Mouse (Mus musculus) limb, embryonic 12.5 days (tissue): ENCODE results near the gene Hipk1. TPM values are rescaled to one million over a fixed set of nuclear protein-coding genes. Genes with fewer than 3 reads are reported as not detected.
A peak's percentile ranks its signal among the peaks of the same experiment; 100 is the strongest.

ENCODE experiments used
- ATAC-seq: fragments of 200-750 bp; cut with Nextera tagmentation; 2 replicates; pipeline ENCODE4 v1.8.0; 2017; ENCODE audit warnings: low read depth, moderate TSS enrichment; ENCODE audit not compliant: insufficient number of reproducible peaks, insufficient read depth, low FRiP score, low TSS enrichment
- H3K27ac ChIP-seq: fragments of 300-500 bp; sonication (generic); 2 replicates; pipeline ENCODE4 v1.5.1; 2016; ENCODE audit warnings: mild to moderate bottlenecking, moderate library complexity
- H3K27me3 ChIP-seq: fragments of 300-500 bp; sonication (generic); 2 replicates; pipeline ENCODE4 v1.6.1; 2016; ENCODE audit warnings: mild to moderate bottlenecking, moderate library complexity
- H3K36me3 ChIP-seq: fragments of 300-500 bp; sonication (generic); 2 replicates; pipeline ENCODE4 v1.6.1; 2016; ENCODE audit warnings: mild to moderate bottlenecking, moderate library complexity
- H3K4me1 ChIP-seq: fragments of 300-500 bp; sonication (generic); replicated peaks from 2 replicates; pipeline ENCODE4 v1.6.1; 2016
- H3K4me2 ChIP-seq: fragments of 300-500 bp; sonication (generic); 2 replicates; pipeline ENCODE4 v1.6.1; 2016; ENCODE audit warnings: mild to moderate bottlenecking, moderate library complexity
- H3K4me3 ChIP-seq: fragments of 300-500 bp; sonication (generic); replicated peaks from 2 replicates; pipeline ENCODE4 v1.5.1; 2016; ENCODE audit warnings: mild to moderate bottlenecking
- H3K9ac ChIP-seq: fragments of 300-500 bp; sonication (generic); replicated peaks from 2 replicates; pipeline ENCODE4 v1.6.1; 2016; ENCODE audit warnings: mild to moderate bottlenecking, moderate library complexity
- H3K9me3 ChIP-seq: fragments of 300-500 bp; sonication (generic); 2 replicates; pipeline ENCODE4 v1.6.1; 2016; ENCODE audit warnings: mild to moderate bottlenecking, moderate library complexity
- WGBS: fragments of 180-500 bp; shearing (Covaris S2); methylation state at CpG from one replicate; pipeline ENCODE4 v1.1.7; 2016; 5-methylcytosine and 5-hydroxymethylcytosine counted together
- polyA plus RNA-seq: library from polyadenylated mRNA; unstranded; fragments of >200 nt; fragmentation: Nextera tagmentation; extraction: Ambion mirVana; gene quantifications from 2 replicates; pipeline ENCODE4 v1.2.1, GENCODE M21; 2016

The Hipk1 gene
- polyA plus RNA-seq, 1 experiment from 2014 or later, result 12.6 TPM

GRCm38 (mm10) chr3:103829036-103829435, 37.7 kb upstream of the Hipk1 start:
- no peak for ATAC-seq
- no peak overlapping the region for H3K4me3 ChIP-seq
- no peaks in the 10 kb centered on the region for H3K36me3 ChIP-seq
- H3K9me3 ChIP-seq, result no peaks in the 10 kb centered on the region
- no peak overlapping the region for H3K27ac ChIP-seq
- H3K4me1 ChIP-seq, result no peaks in the 10 kb centered on the region
- no peaks in the 10 kb centered on the region for H3K27me3 ChIP-seq
- no peak overlapping the region for H3K4me2 ChIP-seq
- no peak overlapping the region for H3K9ac ChIP-seq
- WGBS, result 86% methylated on average over 3 of the region's 3 CpGs

DNA sequence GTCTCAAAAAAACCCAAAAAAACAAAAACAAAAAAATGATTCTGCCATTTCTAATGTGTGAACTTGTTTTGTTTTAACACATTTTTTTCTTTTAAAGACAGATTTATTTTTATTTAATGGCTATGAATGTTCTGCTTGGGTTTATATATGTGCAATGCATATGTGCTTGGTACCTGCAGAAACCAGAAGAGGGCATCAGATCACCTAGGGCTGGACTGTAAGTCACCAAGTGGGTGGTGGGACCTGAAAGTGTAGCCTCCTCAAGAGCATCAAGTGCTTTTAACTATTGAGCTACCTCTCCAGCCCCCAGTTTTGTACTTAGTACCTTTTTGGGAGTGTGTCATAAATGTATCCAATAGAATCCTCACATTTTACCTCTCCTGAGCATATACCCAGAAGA, 36.2 kb upstream of the Hipk1 start:
- H3K9ac ChIP-seq, result no peak overlapping the region
- H3K27me3 ChIP-seq, result no peaks in the 10 kb centered on the region
- no peak for ATAC-seq
- H3K9me3 ChIP-seq, result no peaks in the 10 kb centered on the region
- peaks cover 11% of the 10 kb centered on the region for H3K36me3 ChIP-seq
- H3K27ac ChIP-seq, result no peak overlapping the region
- no peak overlapping the region for H3K4me2 ChIP-seq
- no peaks in the 10 kb centered on the region for H3K4me1 ChIP-seq
- no peak overlapping the region for H3K4me3 ChIP-seq

DNA sequence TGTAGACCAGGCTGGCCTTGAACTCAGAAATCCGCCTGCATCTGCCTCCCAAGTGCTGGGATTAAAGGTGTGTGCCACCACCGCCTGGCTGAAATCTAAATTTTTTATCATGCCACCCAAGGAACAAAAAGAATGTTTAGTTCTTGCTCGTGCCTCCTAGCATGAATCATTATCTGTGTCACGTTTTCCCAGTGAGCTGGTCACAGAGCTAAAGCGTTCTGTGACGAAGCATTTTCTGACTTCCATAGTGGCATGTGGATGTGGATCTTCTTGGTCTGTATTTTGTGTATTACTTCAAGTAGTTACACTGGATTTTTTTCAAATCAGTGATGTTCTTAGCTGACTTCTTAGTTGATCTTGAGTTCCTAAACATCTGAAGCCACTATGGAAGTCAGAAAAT, 19.6 kb upstream of the Hipk1 start:
- H3K36me3 ChIP-seq, result peaks cover 47% of the 10 kb centered on the region
- no peak overlapping the region for H3K9ac ChIP-seq
- ATAC-seq, result no peak
- no peaks in the 10 kb centered on the region for H3K27me3 ChIP-seq
- no peaks in the 10 kb centered on the region for H3K9me3 ChIP-seq
- no peak overlapping the region for H3K4me3 ChIP-seq
- peaks cover 15% of the 10 kb centered on the region for H3K4me1 ChIP-seq
- no peak overlapping the region for H3K27ac ChIP-seq
- 91% methylated on average over 6 of the region's 6 CpGs for WGBS
- no peak overlapping the region for H3K4me2 ChIP-seq

GRCm38 (mm10) chr3:103809799-103810150, 18.4 kb upstream of the Hipk1 start:
- no peaks in the 10 kb centered on the region for H3K27me3 ChIP-seq
- no peaks in the 10 kb centered on the region for H3K9me3 ChIP-seq
- ATAC-seq, result peak; percentile 60
- peak overlapping the region; percentile 88 for H3K9ac ChIP-seq
- H3K4me3 ChIP-seq, result peak overlapping the region; percentile 80
- peak overlapping the region; percentile 78 for H3K4me2 ChIP-seq
- H3K4me1 ChIP-seq, result peaks cover 15% of the 10 kb centered on the region
- peaks cover 43% of the 10 kb centered on the region for H3K36me3 ChIP-seq
- 2% methylated on average over 14 of the region's 14 CpGs for WGBS
- peak overlapping the region; percentile 87 for H3K27ac ChIP-seq

DNA sequence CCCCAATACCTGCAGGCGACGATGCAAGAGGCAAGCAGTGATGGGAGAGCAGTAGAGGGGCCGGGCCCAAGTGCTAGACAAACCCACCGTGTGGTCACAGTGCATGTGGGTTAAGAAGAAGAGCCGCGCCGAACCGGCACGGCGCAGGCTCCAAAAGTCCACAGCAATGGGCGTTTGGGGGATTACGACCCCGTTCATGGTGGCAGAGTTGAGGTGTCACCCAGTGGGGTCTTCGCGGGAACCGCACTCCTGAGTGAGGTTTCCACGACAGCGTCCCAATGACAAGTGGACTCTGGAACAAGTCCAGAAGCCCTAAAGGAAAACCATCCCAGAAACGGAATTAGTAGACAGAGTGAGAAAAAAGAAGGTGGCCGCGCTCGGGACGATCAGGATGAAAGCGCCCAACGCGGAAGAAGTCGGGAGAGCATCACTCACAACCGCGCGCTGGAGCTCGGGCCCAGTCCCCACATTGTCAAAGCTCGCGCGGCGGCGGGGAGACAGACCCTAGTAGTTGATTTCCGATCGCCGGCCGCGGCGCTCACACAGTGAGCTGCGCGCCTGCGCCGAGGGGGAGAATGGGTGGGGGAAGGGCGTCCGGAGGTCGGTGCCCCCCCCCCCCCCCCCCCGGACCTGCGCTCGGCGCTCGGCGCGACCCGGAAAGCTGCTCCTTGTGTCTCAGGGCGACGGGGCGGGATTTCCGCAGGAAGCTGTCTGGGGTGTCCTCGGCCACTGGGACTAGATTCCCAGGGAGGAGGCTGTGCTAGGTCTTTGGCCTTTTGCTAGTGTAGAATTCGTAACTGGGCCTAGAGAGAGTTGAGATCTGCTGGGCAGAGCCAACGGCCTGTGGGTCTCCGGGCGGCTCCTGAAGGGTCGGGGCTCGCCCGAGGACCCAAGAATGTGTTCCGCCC, 17.8 kb upstream of the Hipk1 start, which contains the start of the genes Dclre1b, Ap4b1 and Gm43064:
Gene Dclre1b (minus strand): TSS at position 554 of the 908 bp plus-strand sequence.
Gene Ap4b1 (plus strand): TSS at position 630 of the 908 bp plus-strand sequence.
Gene Gm43064 (plus strand): TSS at position 683 of the 908 bp plus-strand sequence.
- peak within 1 kb of the TSS; percentile 80 for H3K4me3 ChIP-seq
- H3K27me3 ChIP-seq, result no peaks in the 10 kb centered on the region
- H3K9me3 ChIP-seq, result no peaks in the 10 kb centered on the region
- peak within 1 kb of the TSS; percentile 88 for H3K9ac ChIP-seq
- H3K27ac ChIP-seq, result peak within 1 kb of the TSS; percentile 87
- peak within 1 kb of the TSS; percentile 78 for H3K4me2 ChIP-seq
- H3K36me3 ChIP-seq, result peaks cover 43% of the 10 kb centered on the region
- ATAC-seq, result peak; percentile 96
- H3K4me1 ChIP-seq, result peaks cover 15% of the 10 kb centered on the region
- WGBS, result under 1% methylated on average over 63 of the region's 70 CpGs

DNA sequence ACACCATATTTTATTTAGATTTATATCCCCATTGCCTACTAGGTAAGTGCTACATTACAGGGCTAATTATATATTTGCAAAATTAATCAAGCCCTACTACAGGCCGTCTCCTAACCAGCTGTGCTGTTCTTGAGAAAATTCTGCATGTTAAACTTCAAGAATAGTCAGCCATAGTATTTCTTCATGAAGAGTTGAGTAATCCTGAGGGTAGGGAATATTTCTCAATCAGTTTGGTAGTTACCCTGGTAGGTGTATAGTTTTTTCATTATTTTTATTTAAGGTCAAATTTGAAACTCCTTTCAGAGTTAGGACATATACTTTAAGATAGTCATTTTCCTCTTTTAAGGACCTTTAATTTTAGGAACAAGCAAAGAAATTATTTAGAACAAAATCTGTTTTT, 14.3 kb upstream of the Hipk1 start:
- no peak overlapping the region for H3K9ac ChIP-seq
- ATAC-seq, result no peak
- no peak overlapping the region for H3K4me3 ChIP-seq
- H3K4me1 ChIP-seq, result peaks cover 15% of the 10 kb centered on the region
- no peaks in the 10 kb centered on the region for H3K9me3 ChIP-seq
- H3K36me3 ChIP-seq, result peaks cover 55% of the 10 kb centered on the region
- H3K4me2 ChIP-seq, result no peak overlapping the region
- no peaks in the 10 kb centered on the region for H3K27me3 ChIP-seq
- WGBS, result 91% methylated on average over 1 of the region's 1 CpGs
- no peak overlapping the region for H3K27ac ChIP-seq

DNA sequence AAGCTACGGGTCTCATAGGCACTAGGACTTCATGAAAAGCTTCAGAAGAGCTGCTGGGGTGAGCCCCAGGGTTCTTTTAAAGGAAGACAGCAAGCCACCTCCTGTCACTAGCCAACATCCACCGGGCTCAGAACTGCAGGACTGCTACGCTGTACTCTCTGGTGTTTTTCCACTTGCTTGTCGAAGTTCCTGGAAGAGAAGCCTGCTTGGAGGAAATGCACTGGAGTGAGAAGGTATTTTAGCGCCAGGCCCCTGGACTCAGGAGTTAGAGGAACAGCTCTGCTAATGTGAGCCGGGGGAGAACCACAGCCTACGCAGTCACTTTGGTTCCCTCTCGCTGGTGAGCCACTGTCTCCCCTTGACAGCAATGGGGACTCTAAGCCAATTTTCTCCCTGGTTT, 11.5 kb upstream of the Hipk1 start:
- ATAC-seq, result no peak
- Histone ChIP-seq H3K36me3 (peaks cover 56% of the 10 kb centered on the region), H3K4me1 (peaks cover 2% of the 10 kb centered on the region), H3K4me2 (no peak overlapping the region), H3K27me3 (no peaks in the 10 kb centered on the region), H3K27ac (no peak overlapping the region), H3K9me3 (no peaks in the 10 kb centered on the region), H3K4me3 (no peak overlapping the region), H3K9ac (no peak overlapping the region)
- WGBS, result 88% methylated on average over 8 of the region's 8 CpGs

DNA sequence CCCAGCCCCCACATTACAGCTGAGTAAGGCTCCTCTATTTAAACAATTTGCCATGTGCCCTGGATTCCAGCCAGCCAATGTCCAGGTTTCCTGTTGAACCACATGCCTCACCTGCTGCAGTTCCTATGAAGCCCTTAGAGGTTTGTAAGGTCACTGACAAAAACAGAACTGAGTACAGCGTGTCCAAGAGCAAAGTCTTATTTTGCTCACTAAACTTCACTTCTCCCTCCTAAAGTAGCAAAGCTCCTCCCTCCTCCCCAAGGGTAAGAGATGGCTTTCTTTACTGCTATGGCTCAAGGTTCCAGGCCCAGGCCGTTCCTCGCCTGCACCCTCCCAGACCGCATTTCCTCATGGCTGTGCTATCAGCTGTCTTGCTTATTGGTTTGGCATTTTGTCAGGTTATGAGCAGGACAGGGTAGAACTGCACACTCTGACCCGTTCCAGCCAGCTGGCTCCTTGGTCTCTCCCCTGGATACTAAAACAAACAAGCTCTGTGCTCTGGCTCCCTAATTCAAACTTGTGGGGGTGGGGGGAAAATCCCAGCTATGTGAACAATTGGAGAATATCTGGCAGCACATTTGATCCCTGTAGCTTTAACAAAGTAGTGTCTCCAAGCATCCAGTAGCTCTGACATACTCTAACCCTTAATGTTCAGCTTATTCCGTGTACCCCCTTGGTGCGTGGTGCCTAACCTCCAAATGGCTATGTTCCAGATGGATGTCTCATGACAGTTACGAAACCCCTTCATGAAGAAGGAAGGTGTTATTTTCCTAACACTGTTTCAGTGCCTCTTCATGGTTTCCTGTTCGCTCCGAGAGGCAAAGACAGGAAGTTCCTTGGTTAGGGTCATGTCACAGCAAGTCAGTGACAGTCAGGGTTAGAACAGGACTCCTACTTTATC, 10.5 kb upstream of the Hipk1 start:
- WGBS, result 82% methylated on average over 10 of the region's 10 CpGs
- H3K9ac ChIP-seq, result no peak overlapping the region
- peaks cover 51% of the 10 kb centered on the region for H3K36me3 ChIP-seq
- H3K9me3 ChIP-seq, result no peaks in the 10 kb centered on the region
- no peak overlapping the region for H3K4me2 ChIP-seq
- H3K4me3 ChIP-seq, result no peak overlapping the region
- H3K27ac ChIP-seq, result peak overlapping the region; percentile 1; the same call in 1 of the 2 replicates
- no peaks in the 10 kb centered on the region for H3K27me3 ChIP-seq
- H3K4me1 ChIP-seq, result no peaks in the 10 kb centered on the region
- no peak for ATAC-seq

- H3K4me2 ChIP-seq, result no peak overlapping the region
- peaks cover 34% of the 10 kb centered on the region for H3K36me3 ChIP-seq
- 76% methylated on average over 2 of the region's 2 CpGs for WGBS
Measured at GRCm38 (mm10) chr3:103799507-103799906, 8.1 kb upstream of the Hipk1 start.

DNA sequence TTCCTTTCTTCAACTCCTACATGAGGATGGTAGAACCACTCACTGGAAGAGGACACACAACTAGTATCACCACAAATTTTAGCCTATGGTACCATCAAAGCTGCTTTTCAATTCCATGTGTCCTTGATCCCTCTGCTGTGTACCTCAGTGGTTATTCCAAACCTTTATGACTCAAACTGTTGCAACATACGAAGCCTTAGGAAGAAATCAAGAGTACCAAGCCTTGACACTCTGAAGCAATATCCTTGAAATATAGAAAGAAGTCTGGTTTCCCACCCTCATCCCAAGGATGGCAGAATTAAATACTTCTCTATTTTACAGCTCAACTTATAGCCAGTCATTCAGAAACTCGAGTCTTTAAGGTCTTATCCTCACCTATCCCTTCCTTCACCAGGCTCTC, 5.0 kb upstream of the Hipk1 start:
- H3K27me3 ChIP-seq, result no peaks in the 10 kb centered on the region
- no peak overlapping the region for H3K27ac ChIP-seq
- peaks cover 5% of the 10 kb centered on the region; the same call in 1 of the 2 replicates for H3K36me3 ChIP-seq
- no peak for ATAC-seq
- no peak overlapping the region for H3K4me3 ChIP-seq
- H3K9me3 ChIP-seq, result no peaks in the 10 kb centered on the region
- H3K4me2 ChIP-seq, result no peak overlapping the region
- no peak overlapping the region for H3K9ac ChIP-seq
- WGBS, result 62% methylated on average over 2 of the region's 2 CpGs
- H3K4me1 ChIP-seq, result no peaks in the 10 kb centered on the region

More at GRCm38 (mm10) chr3:103799507-103799906, 8.1 kb upstream of the Hipk1 start:
- H3K4me3 ChIP-seq, result no peak overlapping the region
- ATAC-seq, result no peak
- no peaks in the 10 kb centered on the region for H3K9me3 ChIP-seq
- no peak overlapping the region for H3K27ac ChIP-seq
- no peak overlapping the region for H3K9ac ChIP-seq
- H3K27me3 ChIP-seq, result no peaks in the 10 kb centered on the region
- H3K4me1 ChIP-seq, result no peaks in the 10 kb centered on the region

DNA sequence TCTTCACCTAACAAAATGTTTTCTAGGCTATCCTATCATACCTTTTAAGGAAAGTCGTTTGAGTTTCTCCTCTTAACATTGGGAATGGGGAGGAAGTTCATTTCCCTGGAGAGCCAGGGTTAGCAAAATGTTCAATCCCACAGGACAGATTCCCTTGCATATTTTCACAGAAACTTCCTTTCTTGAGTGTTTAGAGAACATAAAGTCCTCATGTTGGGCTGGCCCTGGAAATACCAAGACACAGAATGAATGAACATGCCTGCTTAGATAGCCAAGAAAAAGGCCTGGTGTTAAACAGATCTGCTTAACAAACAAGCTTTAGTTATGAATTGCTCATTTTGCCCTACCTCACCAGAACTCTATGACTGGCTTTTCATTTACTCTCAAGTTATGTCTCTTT, 1.2 kb upstream of the Hipk1 start:
- peaks cover 16% of the 10 kb centered on the region for H3K4me1 ChIP-seq
- 77% methylated on average over 1 of the region's 1 CpGs for WGBS

More for the DNA sequence above, 1.2 kb upstream of the Hipk1 start:
- H3K4me3 ChIP-seq, result no peak overlapping the region
- H3K36me3 ChIP-seq, result no peaks in the 10 kb centered on the region
- H3K4me2 ChIP-seq, result no peak overlapping the region
- no peak for ATAC-seq
- H3K9me3 ChIP-seq, result no peaks in the 10 kb centered on the region
- H3K27ac ChIP-seq, result no peak overlapping the region
- no peaks in the 10 kb centered on the region for H3K27me3 ChIP-seq
- no peak overlapping the region for H3K9ac ChIP-seq
